Mouse (Mus musculus): ENCODE measurements around the gene Pacrg. TPM values are rescaled to one million over a fixed set of nuclear protein-coding genes. Genes with fewer than 3 reads are reported as not detected.

Pacrg gene
- total RNA-seq (2023) = not detected in 2 replicates

DNA sequence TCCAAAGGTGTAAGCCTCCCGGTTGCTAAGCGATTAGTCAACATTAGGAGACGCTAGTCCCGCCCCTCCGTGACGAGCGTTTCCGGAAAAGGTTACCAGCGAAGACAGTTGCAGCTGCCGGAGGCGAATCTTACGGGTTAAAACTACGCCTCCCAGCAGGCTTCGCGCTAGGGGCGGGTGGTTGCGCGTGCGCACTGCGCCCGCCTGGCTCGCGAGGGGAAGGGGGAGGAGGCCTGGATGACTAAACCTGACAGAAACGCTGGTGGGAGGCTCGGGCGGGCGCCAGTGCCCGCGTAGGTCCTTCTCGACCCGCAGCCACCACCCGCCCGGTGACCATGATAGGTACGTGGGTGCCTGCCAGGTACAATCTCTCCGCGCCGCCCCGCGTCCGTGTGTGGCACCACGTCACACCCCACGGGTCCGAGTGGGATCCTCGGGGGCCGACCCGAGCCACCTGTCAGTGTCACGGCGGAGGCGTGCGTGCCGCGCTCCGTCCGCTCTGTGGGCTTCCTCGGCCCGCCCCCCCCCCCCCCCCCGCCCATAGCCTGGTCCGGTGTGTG is at the start of gene Pacrg, which contains the start of gene Prkn:
TSS of gene Pacrg (minus strand) at position 164 of the 560 bp plus-strand sequence.
TSS of gene Prkn (plus strand) at position 237 of the 560 bp plus-strand sequence.

Other genes with a start within 250 kb of the Pacrg start
- gene Prkn, start 73 bp upstream of the Pacrg start, total RNA-seq (2023) = 0.27 and 1.0 TPM in 2 replicates

Measured in neutrophil, adult 65 days (primary cell).